Mouse (Mus musculus) adrenal gland, adult 10 weeks (tissue): ENCODE measurements around the gene Hspb3. TPM values are rescaled to one million over a fixed set of nuclear protein-coding genes. Genes with fewer than 3 reads are reported as not detected.

Source experiments
- polyA plus RNA-seq: library from polyadenylated mRNA; stranded (reverse); fragments of 350-450 nt; fragmentation: Illumina TruSeq; extraction: RNeasy Lipid Tissue Mini Kit (QIAGEN cat#74804); gene quantifications from one replicate; pipeline ENCODE4 v1.2.3, GENCODE M21; 2014; ENCODE audit warnings: low read depth, low replicate concordance

Gene Hspb3
- not detected for polyA plus RNA-seq

GRCm38 (mm10) chr13:113663151-113663779 is at the start of gene Hspb3:
TSS of gene Hspb3 (minus strand) at chr13:113663676.

DNA sequence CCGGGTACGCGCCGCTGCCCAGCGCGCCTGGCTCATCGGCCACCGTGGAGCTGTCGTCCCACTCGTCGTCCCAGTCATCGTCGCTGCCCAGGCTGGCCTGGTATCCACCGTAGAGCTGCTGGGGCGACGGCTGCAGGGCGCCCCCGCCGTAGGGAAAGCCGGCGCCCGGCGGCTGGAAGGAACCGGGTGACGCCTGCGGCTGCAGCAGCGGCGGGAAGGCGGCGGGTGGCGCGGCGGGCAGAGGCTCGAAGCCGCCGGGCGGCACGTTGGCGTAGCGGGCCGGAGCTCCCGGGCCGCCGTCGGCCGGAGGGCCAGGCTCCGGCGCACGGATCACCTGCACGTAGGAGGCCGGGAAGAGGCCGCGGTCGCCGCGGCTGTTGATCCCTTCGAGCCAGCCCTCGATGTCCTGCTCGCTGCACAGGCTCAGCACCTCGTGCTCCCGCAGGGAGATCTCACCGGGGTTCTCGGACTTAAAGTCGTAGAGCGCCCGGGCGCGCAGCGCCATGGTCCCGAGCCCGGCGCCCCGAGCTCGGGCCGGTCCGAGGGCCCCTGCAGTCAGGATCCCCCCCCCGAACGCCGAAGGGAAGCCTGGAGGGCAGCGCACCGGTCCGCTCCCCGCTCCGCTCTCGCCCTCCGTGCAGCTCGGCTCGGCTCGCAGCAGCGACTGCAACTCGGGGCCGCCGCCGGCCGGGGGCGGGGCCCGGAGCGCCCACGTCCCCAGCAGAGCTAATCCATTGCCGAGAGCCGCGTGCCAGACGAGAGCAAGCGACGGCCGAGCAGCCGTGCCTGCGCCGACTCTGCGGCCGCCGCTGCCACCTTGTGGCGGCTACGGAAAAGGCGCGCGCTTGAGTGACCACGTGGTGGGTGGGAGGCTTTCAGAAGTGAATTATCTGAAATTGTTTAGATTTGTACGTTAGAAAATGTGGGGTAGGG is 45.3 kb downstream of the Hspb3 start, which contains the start of gene Snx18:
TSS of gene Snx18 (minus strand) at position 674 of the 933 bp plus-strand sequence.

Other genes with a start within 250 kb of the Hspb3 start
- 42.8 TPM for gene Snx18, start 45.1 kb downstream of the Hspb3 start, polyA plus RNA-seq
- gene Arl15, start 130.8 kb upstream of the Hspb3 start, polyA plus RNA-seq = 59.0 TPM